Mouse (Mus musculus) forebrain, embryonic 10.5 days (tissue): ENCODE measurements around the gene Tead4. TPM values are rescaled to one million over a fixed set of nuclear protein-coding genes. Genes with fewer than 3 reads are reported as not detected.
"Not testable (repeated sequence)": the region's sequence is repeated elsewhere in the genome, so short reads cannot be mapped to it uniquely, and the experiment has no call there.

Experiments used
- DNase-seq: peaks from one replicate; pipeline ENCODE4 v3.0.0-alpha.2; 2017; ENCODE audit warnings: low spot score; ENCODE audit errors: extremely low spot score
- H3K27ac ChIP-seq: fragments of 300-500 bp; sonication (generic); 2 replicates; pipeline ENCODE4 v1.5.1; 2016; ENCODE audit warnings: mild to moderate bottlenecking
- H3K27me3 ChIP-seq: fragments of 300-500 bp; sonication (generic); 2 replicates; pipeline ENCODE4 v1.6.1; 2016; ENCODE audit warnings: mild to moderate bottlenecking; ENCODE audit not compliant: poor library complexity, severe bottlenecking
- H3K36me3 ChIP-seq: fragments of 300-500 bp; sonication (generic); replicated peaks from 2 replicates; pipeline ENCODE4 v1.6.1; 2016; ENCODE audit warnings: mild to moderate bottlenecking, moderate library complexity
- H3K4me1 ChIP-seq: fragments of 300-500 bp; sonication (generic); 2 replicates; pipeline ENCODE4 v1.6.1; 2016
- H3K4me3 ChIP-seq: fragments of 300-500 bp; sonication (generic); 2 replicates; pipeline ENCODE4 v1.5.1; 2016; ENCODE audit warnings: mild to moderate bottlenecking, moderate library complexity
- H3K9me3 ChIP-seq: fragments of 300-500 bp; sonication (generic); 2 replicates; pipeline ENCODE4 v1.6.1; 2016; ENCODE audit warnings: mild to moderate bottlenecking, moderate library complexity
- WGBS: fragments of 180-500 bp; shearing (Covaris S2); methylation state at CpG from one replicate; pipeline ENCODE4 v1.1.7; 2016; 5-methylcytosine and 5-hydroxymethylcytosine counted together
- polyA plus RNA-seq: library from polyadenylated mRNA; unstranded; fragments of >200 nt; fragmentation: Nextera tagmentation; extraction: Ambion mirVana; gene quantifications from 2 replicates; pipeline ENCODE4 v1.2.1, GENCODE M21; 2016

Tead4 gene
- polyA plus RNA-seq, 1 experiment from 2014 or later = 1.4 TPM

- peaks cover 14% of the 10 kb centered on the region for H3K4me1 ChIP-seq
- WGBS = 81% methylated on average over 4 of the region's 4 CpGs
Measured at GRCm38 (mm10) chr6:128304801-128305200, 4.2 kb upstream of the Tead4 start.

GRCm38 (mm10) chr6:128302640-128303039 lies 2.0 kb upstream of the Tead4 start:
- 64% methylated on average over 3 of the region's 3 CpGs for WGBS
- Histone ChIP-seq H3K27me3 (peaks cover 51% of the 10 kb centered on the region), H3K4me1 (peaks cover 21% of the 10 kb centered on the region)
- H3K9me3 ChIP-seq, H3K36me3 ChIP-seq, H3K4me3 ChIP-seq, H3K27ac ChIP-seq, DNase-seq: not testable (repeated sequence)

More at GRCm38 (mm10) chr6:128304801-128305200, 4.2 kb upstream of the Tead4 start:
- Histone ChIP-seq H3K27ac (no peak overlapping the region), H3K36me3 (no peaks in the 10 kb centered on the region), H3K9me3 (peaks cover 8% of the 10 kb centered on the region; the same call in 1 of the 2 replicates), H3K27me3 (peaks cover 29% of the 10 kb centered on the region), H3K4me3 (no peak overlapping the region)
- DNase-seq = no peak

DNA sequence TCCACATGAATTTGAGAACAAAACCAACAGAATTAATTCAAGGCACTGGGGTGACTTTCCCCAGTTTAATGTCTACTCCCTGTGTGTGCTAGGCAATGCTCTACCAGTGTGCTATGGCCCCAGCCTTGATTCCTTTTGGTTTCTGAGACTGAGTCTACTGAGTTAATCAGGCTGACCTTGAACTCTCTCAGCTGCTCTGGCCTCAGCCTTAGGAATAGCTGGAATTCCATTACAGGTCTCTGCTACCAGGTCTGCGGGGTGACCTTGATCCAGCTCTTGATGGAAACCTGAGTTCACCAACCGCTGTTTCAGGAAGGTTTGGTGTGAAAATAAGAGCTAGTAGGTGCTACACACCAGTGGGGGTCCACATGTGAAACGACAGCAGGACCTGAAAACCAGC lies 1.3 kb upstream of the Tead4 start:
- no peak overlapping the region for H3K27ac ChIP-seq
- 85% methylated on average over 3 of the region's 3 CpGs for WGBS
- H3K4me1 ChIP-seq = peaks cover 25% of the 10 kb centered on the region
- no peak overlapping the region for H3K4me3 ChIP-seq
- no peak for DNase-seq
- H3K27me3 ChIP-seq = peaks cover 58% of the 10 kb centered on the region
- H3K9me3 ChIP-seq = peaks cover 8% of the 10 kb centered on the region; the same call in 1 of the 2 replicates
- no peaks in the 10 kb centered on the region for H3K36me3 ChIP-seq

DNA sequence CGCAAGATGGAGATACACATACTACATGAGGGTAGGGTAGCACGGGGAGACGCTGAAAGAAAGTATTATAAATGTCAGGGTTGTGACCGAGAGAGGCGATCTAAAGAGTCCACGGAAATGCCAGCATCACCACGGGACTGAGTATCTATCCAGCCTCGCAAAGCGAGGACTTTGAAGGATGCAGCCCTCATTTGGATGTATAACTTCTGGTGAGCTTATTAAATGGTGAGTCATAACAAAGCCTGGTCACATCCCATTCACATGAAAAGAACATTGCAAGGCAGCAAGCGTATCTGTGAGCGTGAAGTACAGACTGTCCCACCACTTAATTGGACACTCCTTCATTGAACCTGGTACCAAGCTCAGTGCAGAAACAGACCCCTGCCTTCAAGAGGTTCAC lies 835 bp upstream of the Tead4 start:
- 50% methylated on average over 11 of the region's 11 CpGs for WGBS
- no peak for DNase-seq
- Histone ChIP-seq H3K4me3 (peak overlapping the region; percentile 79; the same call in 1 of the 2 replicates), H3K36me3 (no peaks in the 10 kb centered on the region), H3K27me3 (peaks cover 62% of the 10 kb centered on the region), H3K4me1 (peaks cover 29% of the 10 kb centered on the region), H3K9me3 (peaks cover 8% of the 10 kb centered on the region; the same call in 1 of the 2 replicates), H3K27ac (no peak overlapping the region)

GRCm38 (mm10) chr6:128299292-128300133 lies 1.1 kb downstream of the Tead4 start:
- peak overlapping the region; percentile 79 for H3K27ac ChIP-seq
- DNase-seq = no peak

DNA sequence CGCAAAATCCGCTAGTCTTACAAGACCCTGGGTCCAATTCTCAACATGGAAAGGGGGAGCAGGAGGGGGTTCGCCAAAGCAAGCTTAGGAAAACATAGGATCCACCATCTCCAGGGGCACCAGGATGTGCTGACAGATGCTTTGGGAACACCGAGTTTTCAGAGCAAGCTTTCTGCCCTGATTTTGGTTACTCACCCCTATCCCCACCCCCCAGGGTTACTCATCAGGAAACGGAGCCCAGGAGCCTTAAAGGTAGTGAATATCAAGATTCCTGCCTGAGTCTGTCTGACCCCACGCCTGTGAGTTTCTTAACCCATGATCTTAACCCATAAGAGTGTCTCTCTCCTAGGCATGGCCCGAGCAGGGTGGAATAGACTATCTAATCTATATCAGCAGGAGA lies 2.4 kb downstream of the Tead4 start:
- no peak for DNase-seq
- peaks cover 36% of the 10 kb centered on the region for H3K4me1 ChIP-seq
- H3K4me3 ChIP-seq = no peak overlapping the region
- H3K36me3 ChIP-seq = no peaks in the 10 kb centered on the region
- no peak overlapping the region for H3K27ac ChIP-seq
- 46% methylated on average over 7 of the region's 7 CpGs for WGBS
- peaks cover 8% of the 10 kb centered on the region; the same call in 1 of the 2 replicates for H3K9me3 ChIP-seq
- peaks cover 70% of the 10 kb centered on the region for H3K27me3 ChIP-seq

More at GRCm38 (mm10) chr6:128299292-128300133, 1.1 kb downstream of the Tead4 start:
- Histone ChIP-seq H3K4me1 (peaks cover 36% of the 10 kb centered on the region), H3K4me3 (peak overlapping the region; percentile 79), H3K27me3 (peaks cover 70% of the 10 kb centered on the region), H3K36me3 (no peaks in the 10 kb centered on the region), H3K9me3 (peaks cover 8% of the 10 kb centered on the region; the same call in 1 of the 2 replicates)
- WGBS = under 1% methylated on average over 25 of the region's 25 CpGs

DNA sequence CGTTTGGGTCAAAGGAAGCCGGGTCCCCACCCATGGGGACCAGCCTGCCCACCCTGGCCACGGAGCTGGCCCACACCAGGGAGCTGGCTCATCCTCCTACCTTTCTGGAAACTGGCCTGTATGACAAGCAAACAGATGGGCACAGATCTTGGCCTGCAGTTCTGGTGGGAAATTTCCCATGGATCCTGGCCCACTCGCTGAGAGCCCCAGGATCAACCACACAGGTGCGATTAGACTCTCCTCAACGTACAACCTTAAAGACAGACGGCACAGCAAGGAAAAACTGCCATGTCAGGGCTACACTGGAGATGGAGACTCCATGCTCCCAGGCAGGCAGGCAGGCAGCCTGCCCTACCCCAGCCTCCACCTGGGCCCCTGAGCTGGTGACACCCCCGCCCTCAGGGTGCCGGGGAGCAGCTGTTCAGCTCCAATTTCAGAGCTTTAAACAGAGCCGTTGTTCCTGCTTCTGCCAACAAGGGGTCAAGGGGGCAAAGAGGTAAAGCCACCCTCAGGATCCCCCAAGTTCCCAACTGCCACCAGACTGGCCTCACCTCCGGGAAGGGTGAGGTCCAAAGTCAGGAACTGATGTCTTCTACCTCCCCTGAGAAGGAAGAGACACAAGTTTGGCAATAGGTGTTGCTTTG lies 3.8 kb downstream of the Tead4 start:
- H3K36me3 ChIP-seq = no peaks in the 10 kb centered on the region
- no peak for DNase-seq
- H3K4me1 ChIP-seq = peaks cover 36% of the 10 kb centered on the region
- 42% methylated on average over 11 of the region's 11 CpGs for WGBS
- H3K9me3 ChIP-seq = 0 out of 2 replicates have a peak, but pooled peaks cover under 1% of the 10 kb centered on the region
- H3K4me3 ChIP-seq = no peak overlapping the region
- peak overlapping the region; percentile 48; the same call in 1 of the 2 replicates for H3K27ac ChIP-seq
- peaks cover 62% of the 10 kb centered on the region for H3K27me3 ChIP-seq

GRCm38 (mm10) chr6:128295876-128296749 lies 4.5 kb downstream of the Tead4 start:
- no peak for DNase-seq
- no peak overlapping the region for H3K4me3 ChIP-seq
- H3K4me1 ChIP-seq = peaks cover 34% of the 10 kb centered on the region
- no peaks in the 10 kb centered on the region for H3K9me3 ChIP-seq
- no peaks in the 10 kb centered on the region for H3K36me3 ChIP-seq
- peaks cover 54% of the 10 kb centered on the region for H3K27me3 ChIP-seq
- 42% methylated on average over 6 of the region's 6 CpGs for WGBS
- peak overlapping the region; percentile 48 for H3K27ac ChIP-seq

DNA sequence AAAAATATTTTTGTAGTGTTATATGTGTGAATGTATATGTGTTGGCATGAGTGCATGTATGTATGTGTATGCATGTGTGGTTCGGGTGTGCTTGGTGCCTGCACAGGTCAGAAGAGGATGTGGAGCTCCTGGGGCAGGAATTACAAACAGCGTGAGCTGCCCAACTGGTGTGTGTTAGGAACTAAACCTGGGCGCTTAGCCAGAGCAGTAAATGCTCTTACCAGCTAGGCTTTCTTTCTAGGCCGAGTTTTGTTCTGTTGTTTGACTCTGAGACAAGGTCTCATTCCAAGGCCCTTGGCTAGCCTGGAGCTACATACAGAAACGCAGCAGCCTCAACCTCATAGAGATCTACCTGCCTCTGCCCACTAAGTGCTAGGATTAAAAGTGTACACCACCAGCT lies 9.3 kb downstream of the Tead4 start:
- WGBS = 84% methylated on average over 5 of the region's 5 CpGs
- no peak overlapping the region for H3K27ac ChIP-seq
- H3K4me3 ChIP-seq = no peak overlapping the region
- peaks cover 16% of the 10 kb centered on the region for H3K27me3 ChIP-seq
- DNase-seq = no peak
- H3K36me3 ChIP-seq = no peaks in the 10 kb centered on the region
- peaks cover 9% of the 10 kb centered on the region for H3K4me1 ChIP-seq
- H3K9me3 ChIP-seq = no peaks in the 10 kb centered on the region

- H3K27me3 ChIP-seq = peaks cover 13% of the 10 kb centered on the region
- DNase-seq = no peak
- H3K36me3 ChIP-seq = no peaks in the 10 kb centered on the region
- peaks cover 21% of the 10 kb centered on the region for H3K4me1 ChIP-seq
- H3K4me3 ChIP-seq = no peak overlapping the region
- H3K27ac ChIP-seq = no peak overlapping the region
- H3K9me3 ChIP-seq = no peaks in the 10 kb centered on the region
- 84% methylated on average over 6 of the region's 6 CpGs for WGBS
Measured at GRCm38 (mm10) chr6:128288681-128289080, 11.9 kb downstream of the Tead4 start.

DNA sequence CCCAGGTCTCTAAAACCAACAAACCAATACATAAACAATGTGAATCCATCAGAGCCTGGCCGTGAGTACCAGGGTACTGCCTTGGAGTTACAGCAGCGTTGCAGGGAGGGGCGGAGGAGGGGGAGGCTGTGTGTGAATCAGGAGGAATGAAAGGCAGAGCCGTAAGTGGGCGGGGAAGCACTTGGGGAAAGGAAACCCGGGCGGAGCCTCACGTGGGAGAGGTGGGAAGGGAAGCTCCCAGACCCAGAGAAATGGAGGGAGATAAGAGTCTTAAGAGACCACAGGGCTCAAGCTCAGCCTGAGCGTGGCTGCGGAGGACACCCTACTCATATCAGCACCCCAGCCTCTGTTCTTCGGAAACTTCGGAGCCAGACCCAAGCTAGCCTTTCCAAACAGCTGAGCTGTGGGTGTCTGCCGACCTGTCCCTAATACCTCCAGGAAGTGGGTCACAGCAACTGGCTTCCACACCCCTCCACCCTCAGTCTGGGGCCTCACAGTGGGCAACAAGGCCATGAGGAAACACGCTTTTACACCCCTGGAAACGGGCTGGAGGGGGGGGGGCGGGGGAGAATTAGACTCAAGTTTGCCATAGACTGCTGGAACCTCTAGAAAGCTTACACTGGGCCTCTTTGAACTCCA lies 14.7 kb downstream of the Tead4 start:
- peak; percentile 60 for DNase-seq
- Histone ChIP-seq H3K27me3 (peaks cover 13% of the 10 kb centered on the region), H3K4me1 (peaks cover 43% of the 10 kb centered on the region), H3K4me3 (peak overlapping the region; percentile 41), H3K9me3 (no peaks in the 10 kb centered on the region), H3K36me3 (no peaks in the 10 kb centered on the region), H3K27ac (peak overlapping the region; percentile 72)
- 13% methylated on average over 16 of the region's 16 CpGs for WGBS

GRCm38 (mm10) chr6:128282126-128282525 lies 18.5 kb downstream of the Tead4 start:
- 22% methylated on average over 3 of the region's 3 CpGs for WGBS
- peak; percentile 68 for DNase-seq
- Histone ChIP-seq H3K36me3 (no peaks in the 10 kb centered on the region), H3K4me1 (peaks cover 55% of the 10 kb centered on the region), H3K27me3 (peaks cover 16% of the 10 kb centered on the region), H3K27ac (peak overlapping the region; percentile 63), H3K4me3 (no peak overlapping the region), H3K9me3 (no peaks in the 10 kb centered on the region)
